Mouse (Mus musculus) kidney, adult 11 months (tissue): ENCODE data around the gene Psmd3.
A peak's percentile ranks its signal among the peaks of the same experiment; 100 is the strongest.
"Not testable (repeated sequence)": the region's sequence is repeated elsewhere in the genome, so short reads cannot be mapped to it uniquely, and the experiment has no call there.

Experiments
- DNase-seq: peaks from one replicate; pipeline ENCODE4 v3.0.0; 2022

Gene Psmd3

GRCm38 (mm10) chr11:98693201-98693600 lies 10.8 kb downstream of the Psmd3 start:
- DNase-seq: no peak

GRCm38 (mm10) chr11:98693746-98694145 lies 11.4 kb downstream of the Psmd3 start:
- no peak for DNase-seq

- no peak for DNase-seq
Observed at GRCm38 (mm10) chr11:98694301-98694700, 11.9 kb downstream of the Psmd3 start.

GRCm38 (mm10) chr11:98695408-98695807 lies 13.1 kb downstream of the Psmd3 start:
- DNase-seq: no peak

GRCm38 (mm10) chr11:98696454-98697216 lies 14.3 kb downstream of the Psmd3 start:
- no peak for DNase-seq

GRCm38 (mm10) chr11:98697225-98697624 lies 14.9 kb downstream of the Psmd3 start:
- DNase-seq: peak; percentile 64

GRCm38 (mm10) chr11:98698849-98699640 lies 16.7 kb downstream of the Psmd3 start:
- no peak for DNase-seq

GRCm38 (mm10) chr11:98699911-98700310 lies 17.6 kb downstream of the Psmd3 start:
- peak; percentile 66 for DNase-seq

- DNase-seq: no peak
Observed at GRCm38 (mm10) chr11:98701213-98701670, 18.9 kb downstream of the Psmd3 start, which contains the start of gene Csf3. Gene Csf3 (plus strand): TSS chr11:98701263.

GRCm38 (mm10) chr11:98702323-98702722 lies 20.0 kb downstream of the Psmd3 start:
- no peak for DNase-seq

- no peak for DNase-seq
Observed at GRCm38 (mm10) chr11:98705021-98705420, 22.7 kb downstream of the Psmd3 start.

- peak; percentile 69 for DNase-seq
Observed at GRCm38 (mm10) chr11:98707401-98708281, 25.3 kb downstream of the Psmd3 start.

GRCm38 (mm10) chr11:98708282-98708956 lies 26.1 kb downstream of the Psmd3 start:
- DNase-seq: no peak

GRCm38 (mm10) chr11:98709001-98709741 lies 26.8 kb downstream of the Psmd3 start:
- peak; percentile 86 for DNase-seq

GRCm38 (mm10) chr11:98710416-98711045 lies 28.2 kb downstream of the Psmd3 start:
- peak; percentile 82 for DNase-seq

- no peak for DNase-seq
Observed at GRCm38 (mm10) chr11:98711046-98711434, 28.7 kb downstream of the Psmd3 start.

GRCm38 (mm10) chr11:98712009-98712408 lies 29.7 kb downstream of the Psmd3 start:
- not testable (repeated sequence) for DNase-seq

- no peak for DNase-seq
Observed at GRCm38 (mm10) chr11:98713703-98714102, 31.3 kb downstream of the Psmd3 start.

GRCm38 (mm10) chr11:98715946-98716345 lies 33.6 kb downstream of the Psmd3 start:
- no peak for DNase-seq

GRCm38 (mm10) chr11:98717904-98718303 lies 35.5 kb downstream of the Psmd3 start:
- DNase-seq: peak; percentile 55

- DNase-seq: no peak
Observed at GRCm38 (mm10) chr11:98720756-98721155, 38.4 kb downstream of the Psmd3 start.
